Mouse (Mus musculus) heart, adult 2 months (tissue): ENCODE results near the gene Pofut2. TPM values are rescaled to one million over a fixed set of nuclear protein-coding genes. Genes with fewer than 3 reads are reported as not detected.

ENCODE experiments used
- DNase-seq, 2 experiments: peaks; one replicate each; pipeline ENCODE4 v3.0.0; 2021
- H3K27ac ChIP-seq: fragments of 200-600 bp; 2 replicates; pipeline ENCODE4 v1.8.1; 2022
- H3K27me3 ChIP-seq: fragments of 200-500 bp; 2 replicates; pipeline ENCODE4 v1.6.1; 2012; ENCODE audit warnings: mild to moderate bottlenecking, low read length, inconsistent platforms, mixed read lengths; ENCODE audit not compliant: control insufficient read depth, insufficient read depth
- H3K36me3 ChIP-seq: fragments of 200-500 bp; 2 replicates; pipeline ENCODE4 v1.6.1; 2012; ENCODE audit warnings: low read length, inconsistent platforms; ENCODE audit not compliant: control insufficient read depth, insufficient read depth
- H3K4me1 ChIP-seq: fragments of 200-500 bp; 2 replicates; pipeline ENCODE4 v1.6.1; 2011; ENCODE audit warnings: low read length; ENCODE audit not compliant: control insufficient read depth, insufficient read depth
- H3K4me3 ChIP-seq: fragments of 200-600 bp; 2 replicates; pipeline ENCODE4 v1.8.1; 2022
- H3K79me2 ChIP-seq: fragments of 200-500 bp; replicated peaks from 2 replicates; pipeline ENCODE4 v1.6.1; 2012; ENCODE audit warnings: mild to moderate bottlenecking, inconsistent platforms, low read length, moderate library complexity, mixed read lengths; ENCODE audit not compliant: control insufficient read depth, insufficient read depth
- H3K9ac ChIP-seq: fragments of 200-500 bp; 2 replicates; pipeline ENCODE4 v1.6.1; 2012; ENCODE audit warnings: low read depth, mild to moderate bottlenecking, control low read depth, inconsistent platforms, low read length, mixed read lengths
- CTCF ChIP-seq: fragments of 200-600 bp; IDR thresholded peaks from 2 replicates; pipeline ENCODE4 v1.8.1; 2022; ENCODE audit warnings: antibody characterized with exemption, mild to moderate bottlenecking, moderate library complexity
- EP300 ChIP-seq: fragments of 200-500 bp; IDR thresholded peaks from 2 replicates; pipeline ENCODE4 v1.6.1; 2011; ENCODE audit warnings: low read depth, low read length, control low read depth; ENCODE audit not compliant: insufficient read depth
- POLR2A ChIP-seq: fragments of 200-500 bp; IDR thresholded peaks from 2 replicates; pipeline ENCODE4 v1.6.1; 2011; ENCODE audit warnings: mild to moderate bottlenecking, low read depth, low read length, control low read depth; ENCODE audit not compliant: insufficient read depth
- WGBS: fragments of 180-500 bp; shearing (Covaris S2); methylation state at CpG from one replicate; pipeline ENCODE4 v1.1.7; 2018; 5-methylcytosine and 5-hydroxymethylcytosine counted together
- intact Hi-C: fragments of 180-260 bp; cut with DNase I; formaldehyde crosslinking; loops from one replicate; pipeline ENCODE4 v1.15.1; 2025
- polyA plus RNA-seq: library from polyadenylated mRNA; depleted of rRNA; stranded (reverse); fragments of >200 nt; gene quantifications from 2 replicates; pipeline ENCODE4 v1.2.3, GENCODE M21; 2012
- total RNA-seq, 2 experiments: library from RNA; stranded (reverse); gene quantifications; 2 replicates each; pipeline ENCODE4 v1.2.3; 2021

The Pofut2 gene
- total and polyA plus RNA-seq, 3 experiments, result 39.6 to 55.5 (median 44.0) TPM

- no peak overlapping the region for H3K4me3 ChIP-seq
- no peak overlapping the region for H3K27ac ChIP-seq
- H3K9ac ChIP-seq, result no peak overlapping the region
- H3K4me1 ChIP-seq, result peaks cover 21% of the 10 kb centered on the region
- TF ChIP-seq EP300, result no peak
- TF ChIP-seq CTCF, result no peak
- no peak for TF ChIP-seq POLR2A
- WGBS, result 90% methylated on average over 5 of the region's 5 CpGs
- no peaks in the 10 kb centered on the region for H3K79me2 ChIP-seq
- H3K27me3 ChIP-seq, result no peaks in the 10 kb centered on the region
- intact Hi-C loops, result loop anchor here (5.0 kb wide), 1 partner anchor 39 kb away; no protein-coding TSS in a partner anchor
- H3K36me3 ChIP-seq, result no peaks in the 10 kb centered on the region
- DNase-seq, result no peak
These were observed 45.5 kb upstream of the Pofut2 start for GRCm38 (mm10) chr10:77213483-77213882.

GRCm38 (mm10) chr10:77214586-77214985, 44.4 kb upstream of the Pofut2 start:
- H3K27ac ChIP-seq, result peak overlapping the region; percentile 17; the same call in 1 of the 2 replicates
- H3K79me2 ChIP-seq, result no peaks in the 10 kb centered on the region
- H3K36me3 ChIP-seq, result no peaks in the 10 kb centered on the region
- H3K9ac ChIP-seq, result no peak overlapping the region
- H3K4me3 ChIP-seq, result no peak overlapping the region
- H3K4me1 ChIP-seq, result peaks cover 19% of the 10 kb centered on the region
- DNase-seq, result no peak
- 41% methylated on average over 8 of the region's 8 CpGs for WGBS
- intact Hi-C loops, result loop anchor here (5.0 kb wide), 1 partner anchor 38 kb away; no protein-coding TSS in a partner anchor
- TF ChIP-seq POLR2A (no peak), EP300 (no peak), CTCF (no peak)
- H3K27me3 ChIP-seq, result no peaks in the 10 kb centered on the region

DNA sequence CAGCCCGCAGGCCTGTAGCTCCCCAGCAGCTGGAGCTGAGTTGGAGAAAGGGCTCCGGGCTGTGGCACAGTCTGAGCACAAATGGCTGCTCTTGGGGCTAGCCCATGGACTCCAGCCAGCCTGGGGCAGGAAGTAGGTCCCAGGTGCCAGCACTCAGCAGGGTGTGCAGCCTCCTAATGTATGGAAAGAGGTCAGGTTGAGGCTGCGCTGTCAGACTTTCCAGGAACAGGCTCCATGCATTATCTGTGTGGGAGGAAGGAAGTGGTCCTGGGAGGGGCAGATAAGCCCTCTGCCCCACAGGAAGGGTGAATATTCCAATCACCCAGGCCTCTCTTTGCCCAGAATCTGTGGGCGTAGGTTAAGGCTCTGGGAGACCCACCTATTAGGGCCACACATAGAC, 43.4 kb upstream of the Pofut2 start:
- no peaks in the 10 kb centered on the region for H3K79me2 ChIP-seq
- peaks cover 18% of the 10 kb centered on the region for H3K4me1 ChIP-seq
- WGBS, result 64% methylated on average over 4 of the region's 4 CpGs
- DNase-seq, result no peak
- H3K9ac ChIP-seq, result no peak overlapping the region
- intact Hi-C loops, result no loop called here
- TF ChIP-seq EP300 (no peak), POLR2A (no peak), CTCF (no peak)
- H3K27ac ChIP-seq, result no peak overlapping the region
- no peaks in the 10 kb centered on the region for H3K27me3 ChIP-seq
- H3K36me3 ChIP-seq, result no peaks in the 10 kb centered on the region
- no peak overlapping the region for H3K4me3 ChIP-seq

DNA sequence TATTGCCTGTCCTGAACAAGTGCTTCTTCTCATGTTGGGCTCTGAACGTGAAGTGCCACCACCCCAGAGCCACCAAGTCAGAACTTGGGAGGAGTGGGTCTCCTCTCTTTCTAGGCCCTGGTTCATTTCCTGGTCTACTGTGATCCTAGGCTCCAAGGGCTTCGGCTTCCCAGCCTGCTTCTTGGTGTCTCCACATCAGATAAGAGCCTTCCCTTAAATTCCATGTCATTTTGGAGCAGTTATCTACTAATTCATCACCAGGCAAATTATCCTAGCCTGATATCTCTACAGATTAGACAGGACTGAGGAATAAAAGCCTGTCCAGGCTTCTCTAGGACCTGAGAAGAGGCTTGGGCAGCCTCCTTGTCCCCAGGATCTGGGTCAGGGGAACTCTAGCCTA, 42.7 kb upstream of the Pofut2 start:
- Histone ChIP-seq H3K9ac (no peak overlapping the region), H3K27me3 (no peaks in the 10 kb centered on the region), H3K27ac (no peak overlapping the region), H3K36me3 (no peaks in the 10 kb centered on the region), H3K4me1 (peaks cover 16% of the 10 kb centered on the region), H3K79me2 (no peaks in the 10 kb centered on the region), H3K4me3 (no peak overlapping the region)
- intact Hi-C loops, result no loop called here
- TF ChIP-seq CTCF, result no peak
- TF ChIP-seq POLR2A, result no peak
- no peak for TF ChIP-seq EP300
- WGBS, result 68% methylated on average over 2 of the region's 2 CpGs
- no peak for DNase-seq

DNA sequence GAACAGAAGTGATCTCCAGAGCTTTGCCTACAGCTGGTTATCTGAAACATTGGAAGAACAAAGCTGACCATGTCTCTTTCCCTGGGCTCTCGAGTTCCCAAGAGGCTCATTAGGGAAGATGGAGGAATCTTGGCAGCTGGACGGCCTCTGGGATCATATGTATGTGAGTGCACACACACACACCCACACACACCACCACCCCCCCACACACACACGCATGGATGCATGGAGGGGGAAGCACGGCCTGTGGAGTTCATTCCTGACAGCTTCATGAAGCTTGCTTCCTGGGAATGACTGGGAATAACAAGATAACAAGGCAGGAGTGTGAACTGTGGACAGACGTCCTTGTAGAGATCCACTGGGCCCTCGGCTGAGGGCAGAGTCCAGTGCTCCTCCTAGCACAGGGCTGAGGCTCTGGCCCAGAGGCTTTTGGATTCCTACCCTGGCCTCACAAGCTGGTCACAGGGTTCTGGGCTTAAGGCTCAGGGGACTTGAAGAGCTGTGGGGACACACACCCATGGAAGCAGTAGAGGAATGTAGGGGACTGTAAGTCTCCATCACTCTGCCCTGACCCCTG, 41.8 kb upstream of the Pofut2 start:
- Histone ChIP-seq H3K27me3 (no peaks in the 10 kb centered on the region), H3K9ac (no peak overlapping the region), H3K79me2 (no peaks in the 10 kb centered on the region), H3K4me1 (peaks cover 13% of the 10 kb centered on the region), H3K4me3 (no peak overlapping the region), H3K36me3 (no peaks in the 10 kb centered on the region), H3K27ac (no peak overlapping the region)
- DNase-seq, result no peak
- TF ChIP-seq EP300, result no peak
- TF ChIP-seq POLR2A, result no peak
- TF ChIP-seq CTCF, result no peak
- intact Hi-C loops, result no loop called here
- 54% methylated on average over 6 of the region's 6 CpGs for WGBS

GRCm38 (mm10) chr10:77218059-77218458, 41.0 kb upstream of the Pofut2 start:
- no peak for DNase-seq
- Histone ChIP-seq H3K9ac (no peak overlapping the region), H3K27me3 (no peaks in the 10 kb centered on the region), H3K27ac (no peak overlapping the region), H3K36me3 (no peaks in the 10 kb centered on the region), H3K4me1 (peaks cover 13% of the 10 kb centered on the region), H3K79me2 (no peaks in the 10 kb centered on the region), H3K4me3 (no peak overlapping the region)
- intact Hi-C loops, result no loop called here
- TF ChIP-seq CTCF (no peak), POLR2A (no peak), EP300 (no peak)
- whole genome bisulfite sequencing, result 85% methylated on average over 4 of the region's 4 CpGs
